Mouse (Mus musculus) C2C12 (cell line): Measurements from ENCODE around the gene Dcpp1.

ENCODE experiments used
- CTCF ChIP-seq: IDR thresholded peaks from one replicate; pipeline ENCODE4 v1.5.1; 2011; ENCODE audit not compliant: control insufficient read depth, insufficient read depth, insufficient read length
- MAX ChIP-seq: IDR thresholded peaks from one replicate; pipeline ENCODE4 v1.6.1; 2011; ENCODE audit warnings: mild to moderate bottlenecking, control low read depth
- MYOD1 ChIP-seq: IDR thresholded peaks from one replicate; pipeline ENCODE4 v1.6.1; 2011; ENCODE audit warnings: low read depth; ENCODE audit not compliant: control insufficient read depth, insufficient read length
- USF1 ChIP-seq: IDR thresholded peaks from one replicate; pipeline ENCODE4 v1.6.1; 2011; ENCODE audit warnings: low read depth, mild to moderate bottlenecking, control low read depth, moderate library complexity

DNA sequence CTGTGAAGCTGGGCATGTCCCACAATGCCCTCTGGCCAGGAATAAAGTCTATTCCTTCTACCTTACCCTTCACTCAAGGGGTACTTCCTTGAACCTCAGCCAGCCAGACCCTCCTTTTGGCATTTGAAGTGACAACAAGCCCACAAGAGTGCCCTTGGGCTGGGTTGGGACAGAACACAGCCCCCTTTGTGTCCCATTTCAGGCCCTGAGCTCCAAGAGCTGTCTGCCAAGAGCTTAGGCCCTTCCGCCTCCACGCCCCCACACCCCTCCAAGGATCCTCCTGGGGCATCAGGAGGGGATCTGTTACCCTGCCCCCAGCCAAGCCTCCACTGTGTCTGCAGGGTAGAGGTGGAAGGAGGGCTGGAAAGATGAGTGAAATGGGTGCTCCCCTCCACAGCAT lies 3.5 kb upstream of the Dcpp1 start:
- no peak for TF ChIP-seq CTCF
- no peak for TF ChIP-seq USF1
- no peak for TF ChIP-seq MAX
- no peak for TF ChIP-seq MYOD1
